Mouse (Mus musculus) olfactory bulb, adult 2 months (tissue): Measurements from ENCODE around the gene Sec24a. TPM values are rescaled to one million over a fixed set of nuclear protein-coding genes. Genes with fewer than 3 reads are reported as not detected.
"Not testable (repeated sequence)": the region's sequence is repeated elsewhere in the genome, so short reads cannot be mapped to it uniquely, and the experiment has no call there.

Experiments
- H3K27ac ChIP-seq: fragments of 200-500 bp; 2 replicates; pipeline ENCODE4 v1.5.1; 2012; ENCODE audit warnings: low read depth, low read length; ENCODE audit not compliant: insufficient read depth
- H3K4me1 ChIP-seq: fragments of 200-500 bp; 2 replicates; pipeline ENCODE4 v1.6.1; 2012; ENCODE audit warnings: low read length; ENCODE audit not compliant: control insufficient read depth, insufficient read depth
- H3K4me3 ChIP-seq: fragments of 200-500 bp; 2 replicates; pipeline ENCODE4 v1.5.1; 2012; ENCODE audit warnings: mild to moderate bottlenecking, low read depth, low read length, moderate library complexity; ENCODE audit not compliant: insufficient read depth
- CTCF ChIP-seq: fragments of 200-500 bp; IDR thresholded peaks from 2 replicates; pipeline ENCODE4 v1.5.1; 2012; ENCODE audit warnings: low read depth, mild to moderate bottlenecking, low read length, moderate library complexity; ENCODE audit not compliant: insufficient read depth
- POLR2A ChIP-seq: fragments of 200-500 bp; IDR thresholded peaks from 2 replicates; pipeline ENCODE4 v1.6.1; 2012; ENCODE audit warnings: mild to moderate bottlenecking, low read depth, low read length, moderate library complexity; ENCODE audit not compliant: insufficient read depth
- whole genome bisulfite sequencing: fragments of 180-500 bp; shearing (Covaris S2); methylation state at CpG from one replicate; pipeline ENCODE4 v1.1.7; 2018; 5-methylcytosine and 5-hydroxymethylcytosine counted together
- polyA plus RNA-seq: library from polyadenylated mRNA; stranded (reverse); fragments of >200 nt; gene quantifications from 2 replicates; pipeline ENCODE4 v1.2.4, GENCODE M21; 2012; ENCODE audit warnings: low replicate concordance; ENCODE audit not compliant: missing spikeins, insufficient read depth, insufficient read length

The Sec24a gene
- polyA plus RNA-seq, 1 experiment = not detected

DNA sequence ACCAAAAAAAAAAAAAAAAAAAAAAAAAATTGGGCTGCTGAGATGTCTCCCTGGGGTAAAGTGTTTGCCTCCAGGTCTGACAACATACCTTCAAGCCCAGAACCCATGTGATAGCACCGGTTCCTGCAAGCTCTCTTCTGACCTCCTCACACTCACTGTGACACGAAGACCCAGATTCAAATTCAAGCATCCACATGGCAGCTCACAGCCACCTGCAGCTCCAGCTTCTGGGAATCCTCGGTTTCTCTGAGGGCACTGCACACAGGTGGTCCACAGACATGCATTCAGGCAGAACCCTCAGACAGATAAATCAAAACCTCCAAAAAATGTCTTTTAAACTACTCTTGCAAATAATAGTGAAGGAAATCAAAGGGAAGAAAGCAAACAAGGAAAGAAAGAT, 84.0 kb downstream of the Sec24a start:
- WGBS = 80% methylated on average over 3 of the region's 3 CpGs
- Histone ChIP-seq H3K4me1 (no peaks in the 10 kb centered on the region; the same call in 1 of the 2 replicates), H3K4me3 (no peak overlapping the region), H3K27ac (no peak overlapping the region)
- TF ChIP-seq POLR2A = no peak
- TF ChIP-seq CTCF = no peak

GRCm38 (mm10) chr11:51677737-51678418, 85.6 kb downstream of the Sec24a start:
- Histone ChIP-seq H3K27ac (no peak overlapping the region), H3K4me3 (no peak overlapping the region), H3K4me1 (no peaks in the 10 kb centered on the region; the same call in 1 of the 2 replicates)
- TF ChIP-seq POLR2A (no peak), CTCF (no peak)
- 68% methylated on average over 6 of the region's 6 CpGs for WGBS

DNA sequence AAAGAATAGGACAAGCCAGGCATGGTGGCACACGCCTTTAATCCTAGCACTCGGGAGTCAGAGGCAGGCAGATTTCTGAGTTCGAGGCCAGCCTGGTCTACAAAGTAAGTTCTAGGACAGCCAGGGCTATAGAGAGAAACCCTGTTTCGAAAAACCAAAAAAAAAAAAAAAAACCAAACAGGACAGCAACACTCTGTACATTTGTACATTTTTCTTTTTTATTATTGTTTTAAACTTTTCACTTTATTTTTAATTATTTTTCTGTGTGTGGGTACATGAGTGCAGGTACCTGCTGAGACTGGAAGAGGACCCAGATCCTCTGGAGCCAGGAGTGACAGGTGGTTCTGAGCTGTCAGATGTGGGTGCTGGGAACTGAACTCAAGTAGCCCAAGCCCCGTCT, 88.0 kb downstream of the Sec24a start:
- TF ChIP-seq POLR2A (no peak), CTCF (no peak)
- no peak overlapping the region for H3K27ac ChIP-seq
- no peak overlapping the region for H3K4me3 ChIP-seq
- H3K4me1 ChIP-seq = no peaks in the 10 kb centered on the region
- 81% methylated on average over 5 of the region's 5 CpGs for WGBS

DNA sequence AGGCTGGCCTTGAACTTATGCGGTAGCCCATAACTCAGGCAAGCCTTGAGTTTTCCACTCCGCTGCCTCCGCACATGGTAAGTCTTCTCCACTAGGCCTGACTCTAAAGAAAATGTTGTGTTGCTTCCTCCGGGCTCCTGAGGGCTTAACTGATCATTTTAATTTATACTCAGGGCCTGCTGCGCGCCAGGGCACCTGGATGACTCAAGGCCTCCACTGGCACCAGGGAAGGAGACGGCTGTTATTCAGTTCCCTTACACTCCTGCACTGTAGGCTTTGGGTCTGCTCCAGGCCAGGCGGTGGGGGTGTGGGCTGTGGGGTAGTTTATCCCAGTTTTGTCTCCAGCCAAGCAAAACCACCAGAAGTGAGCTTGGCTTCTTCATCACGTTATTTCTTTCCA, 90.1 kb downstream of the Sec24a start:
- Histone ChIP-seq H3K4me1 (no peaks in the 10 kb centered on the region), H3K4me3 (no peak overlapping the region), H3K27ac (no peak overlapping the region)
- 80% methylated on average over 9 of the region's 9 CpGs for WGBS
- TF ChIP-seq CTCF (no peak), POLR2A (no peak)

- 76% methylated on average over 2 of the region's 2 CpGs for WGBS
- TF ChIP-seq CTCF (no peak), POLR2A (no peak)
- Histone ChIP-seq H3K4me1 (no peaks in the 10 kb centered on the region), H3K4me3 (no peak overlapping the region), H3K27ac (no peak overlapping the region)
Observed at GRCm38 (mm10) chr11:51671376-51671775, 92.1 kb downstream of the Sec24a start.

DNA sequence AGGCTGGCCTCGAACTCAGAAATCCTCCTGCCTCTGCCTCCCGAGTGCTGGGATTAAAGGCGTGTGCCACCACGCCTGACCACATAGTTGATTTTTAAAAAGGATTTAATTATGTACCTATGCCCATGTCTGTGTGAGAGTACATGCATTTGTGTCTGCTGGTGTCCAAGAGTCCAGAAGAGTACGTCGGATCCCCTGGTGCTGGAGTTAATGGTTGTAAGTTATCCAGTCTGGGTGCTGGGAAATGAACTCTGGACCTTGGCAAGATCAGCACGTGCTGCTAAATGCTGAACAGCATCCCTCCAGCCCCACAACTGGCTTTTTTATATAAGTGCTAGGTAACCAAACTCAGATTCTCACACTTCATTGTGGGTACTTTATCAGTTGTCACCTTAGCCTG, 92.6 kb downstream of the Sec24a start:
- no peak overlapping the region for H3K4me3 ChIP-seq
- 93% methylated on average over 7 of the region's 7 CpGs for WGBS
- H3K27ac ChIP-seq = no peak overlapping the region
- no peak for TF ChIP-seq POLR2A
- no peak for TF ChIP-seq CTCF
- no peaks in the 10 kb centered on the region for H3K4me1 ChIP-seq

DNA sequence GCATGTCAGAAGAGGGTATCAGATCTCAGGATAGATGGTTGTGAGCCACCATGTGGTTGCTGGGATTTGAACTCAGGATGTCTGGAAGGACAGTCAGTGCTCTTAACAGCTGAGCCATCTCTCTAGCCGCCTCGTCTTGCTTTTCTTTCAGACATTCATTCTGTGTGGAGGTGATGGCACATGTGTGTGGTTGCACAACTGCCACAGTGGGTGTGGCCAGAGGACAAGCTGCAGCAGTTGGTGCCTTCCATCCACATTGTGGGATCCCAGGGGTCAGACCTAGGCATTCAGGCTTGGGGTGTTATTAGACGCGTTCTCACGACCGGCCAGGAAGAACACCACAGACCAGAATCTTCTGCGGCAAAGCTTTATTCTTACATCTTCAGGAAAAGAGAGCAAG, 98.7 kb downstream of the Sec24a start:
- H3K4me3 ChIP-seq, H3K27ac ChIP-seq, H3K4me1 ChIP-seq: not testable (repeated sequence)
- 95% methylated on average over 7 of the region's 7 CpGs for WGBS

- Histone ChIP-seq H3K4me1 (peaks cover 9% of the 10 kb centered on the region), H3K27ac (no peak overlapping the region), H3K4me3 (no peak overlapping the region)
- WGBS = 67% methylated on average over 7 of the region's 7 CpGs
- TF ChIP-seq POLR2A (no peak), CTCF (no peak)
Observed at GRCm38 (mm10) chr11:51662632-51663031, 100.8 kb downstream of the Sec24a start.

- no peak for TF ChIP-seq POLR2A
- TF ChIP-seq CTCF = no peak
- Histone ChIP-seq H3K27ac (no peak overlapping the region), H3K4me1 (peaks cover 9% of the 10 kb centered on the region), H3K4me3 (no peak overlapping the region)
- 85% methylated on average over 16 of the region's 16 CpGs for WGBS
Observed at GRCm38 (mm10) chr11:51661867-51662365, 101.5 kb downstream of the Sec24a start.
